Mouse (Mus musculus) kidney, adult 2 months (tissue): ENCODE data around the gene AL607142.1.

Experiments used
- CTCF ChIP-seq: fragments of 200-500 bp; conservative IDR thresholded peaks from 2 replicates; pipeline ENCODE4 v1.5.1; 2011; ENCODE audit warnings: low read depth, mild to moderate bottlenecking, control low read depth, low read length, moderate library complexity, mixed read lengths; ENCODE audit not compliant: insufficient read depth, insufficient read length
- POLR2A ChIP-seq: fragments of 200-500 bp; IDR thresholded peaks from one replicate; pipeline ENCODE4 v1.6.1; 2011; ENCODE audit warnings: low read depth, low read length, control low read depth

DNA sequence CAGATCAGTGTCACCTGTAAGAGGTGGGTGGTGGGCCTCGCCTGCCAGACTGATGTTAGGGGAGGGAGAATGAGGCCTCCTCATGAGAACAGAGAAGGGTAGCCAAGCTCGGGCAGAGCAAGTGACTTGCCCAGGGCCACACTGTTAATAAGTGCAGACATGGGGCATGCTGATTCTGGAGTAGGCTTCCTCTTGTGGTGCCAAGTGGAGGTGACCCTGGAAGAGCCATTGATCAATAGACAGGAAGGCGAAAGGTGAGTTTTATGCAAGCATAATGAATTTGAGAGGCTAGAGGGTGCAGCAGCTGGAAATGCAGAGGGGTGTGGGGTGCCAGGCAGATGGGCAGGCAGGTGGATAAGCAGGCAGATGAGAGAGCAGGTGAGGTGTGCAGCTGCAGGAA, 6.6 kb downstream of the AL607142.1 start:
- TF ChIP-seq CTCF (no peak), POLR2A (no peak)
